Mouse (Mus musculus) adrenal gland, postnatal 25 days (tissue): ENCODE data around the gene Tmppe. TPM values are rescaled to one million over a fixed set of nuclear protein-coding genes. Genes with fewer than 3 reads are reported as not detected.

ENCODE experiments used
- DNase-seq: peaks from one replicate; pipeline ENCODE4 v3.0.0; 2021; ENCODE audit warnings: mixed read lengths
- total RNA-seq: library from RNA; stranded (reverse); gene quantifications from 2 replicates; pipeline ENCODE4 v1.2.3, GENCODE M21; 2021

The Tmppe gene
- total RNA-seq, 1 experiment from 2014 or later = 9.7 TPM

DNA sequence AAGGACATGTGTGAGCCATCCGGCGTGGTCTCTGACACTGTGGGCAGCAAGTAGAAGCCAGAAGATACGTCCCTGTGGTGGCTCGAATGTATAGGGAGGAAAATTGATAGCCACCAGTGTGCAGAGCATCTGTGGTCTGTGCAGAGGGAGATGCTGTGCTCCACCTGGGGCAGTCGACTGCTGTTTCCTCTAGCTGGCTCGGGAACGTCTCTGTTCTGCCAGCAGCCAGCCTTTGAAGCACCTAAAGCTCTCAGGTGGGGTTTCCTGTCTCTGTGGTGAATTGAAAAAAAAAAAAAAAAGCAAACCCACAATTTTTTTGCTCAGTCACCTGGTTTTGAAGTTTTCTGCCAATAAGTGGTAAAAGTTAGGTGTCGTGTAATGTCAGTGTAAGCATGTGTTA is 42.4 kb downstream of the Tmppe start:
- DNase-seq = no peak

GRCm38 (mm10) chr9:114446887-114447286 is 46.0 kb downstream of the Tmppe start:
- DNase-seq = no peak

GRCm38 (mm10) chr9:114448700-114449099 is 47.8 kb downstream of the Tmppe start:
- no peak for DNase-seq

GRCm38 (mm10) chr9:114449120-114449754 is 48.3 kb downstream of the Tmppe start:
- DNase-seq = no peak

DNA sequence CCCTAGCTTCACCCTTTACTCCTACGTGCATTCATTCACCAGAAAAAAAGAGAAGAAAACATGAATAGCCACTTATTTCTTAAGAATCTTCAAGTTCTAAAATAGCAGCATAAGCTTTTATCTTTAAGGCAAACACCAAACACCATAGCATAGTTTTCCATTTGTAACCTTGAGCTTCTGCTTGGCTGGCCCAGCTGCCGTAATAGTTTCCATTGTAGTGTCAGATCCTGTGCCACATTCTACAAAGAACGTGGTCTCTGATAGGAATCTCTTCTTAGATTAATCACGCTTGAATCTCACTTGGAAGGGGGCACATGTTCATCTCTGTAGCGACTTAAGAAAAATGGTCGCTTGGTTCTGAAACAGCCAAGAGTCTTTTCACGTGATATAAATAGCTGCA is 50.7 kb downstream of the Tmppe start:
- no peak for DNase-seq

GRCm38 (mm10) chr9:114452418-114452817 is 51.5 kb downstream of the Tmppe start:
- DNase-seq = no peak

GRCm38 (mm10) chr9:114455420-114455819 is 54.5 kb downstream of the Tmppe start:
- no peak for DNase-seq

Other genes with a start within 250 kb of the Tmppe start
- not detected in 2 replicates for gene Bcl2a1c, start 71.0 kb upstream of the Tmppe start, total RNA-seq
- 99.2 and 103 TPM in 2 replicates for gene Crtap, start 10.4 kb upstream of the Tmppe start, total RNA-seq
- gene Glb1, start within 50 bp of the Tmppe start, total RNA-seq = 30.8 and 37.5 TPM in 2 replicates
- not detected in 2 replicates for gene Ccr4, start 103.8 kb downstream of the Tmppe start, total RNA-seq
- not detected in 2 replicates for gene C130032M10Rik, start 114.6 kb downstream of the Tmppe start, total RNA-seq
- 0.06 TPM in 1 of 2 replicates, not detected in the other for gene Trim71, start 163.3 kb downstream of the Tmppe start, total RNA-seq
- 35.3 and 43.7 TPM in 2 replicates for gene Cnot10, start 239.1 kb downstream of the Tmppe start, total RNA-seq